Mouse (Mus musculus): ENCODE results near the gene Mvb12b. TPM values are rescaled to one million over a fixed set of nuclear protein-coding genes. Genes with fewer than 3 reads are reported as not detected.
A peak's percentile ranks its signal among the peaks of the same experiment; 100 is the strongest.

The Mvb12b gene
- polyA plus RNA-seq, 1 experiment from 2014 or later, result 24.0 TPM

DNA sequence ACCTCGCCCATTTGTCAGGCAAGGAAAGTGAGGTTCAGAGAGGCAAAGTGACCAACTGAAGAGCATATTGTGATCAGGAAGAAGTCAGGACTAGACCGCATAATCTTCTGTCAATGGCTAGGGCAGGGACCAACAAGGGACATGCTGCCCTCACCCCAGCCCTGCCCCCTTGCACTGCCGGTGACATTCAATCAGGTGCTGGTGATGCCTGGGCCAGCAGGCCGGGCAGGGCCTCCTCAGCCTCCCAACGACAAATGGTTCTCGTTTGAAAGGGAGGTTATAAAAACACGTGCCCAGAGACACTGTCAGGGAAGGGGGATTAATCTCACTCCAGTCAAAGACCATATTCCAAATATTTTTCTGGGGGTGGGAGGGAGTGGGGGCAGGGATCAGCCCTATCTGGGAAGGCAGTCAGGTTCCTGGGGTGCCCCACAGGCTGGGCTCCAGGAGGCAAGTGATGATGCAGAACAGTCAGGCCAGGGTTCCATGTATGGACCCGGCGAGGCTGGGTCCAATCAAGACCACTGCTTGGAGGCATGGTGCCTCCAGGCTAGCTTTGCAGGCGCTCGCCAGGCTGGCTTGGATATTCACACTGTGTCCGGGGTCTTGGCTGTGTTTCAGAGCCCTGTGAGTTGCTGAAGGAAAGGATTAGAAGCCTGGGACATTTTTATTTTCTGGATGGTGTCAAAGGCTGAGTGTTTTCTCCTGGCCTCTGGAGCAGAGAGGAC is 168.2 kb downstream of the Mvb12b start:
- H3K27ac ChIP-seq, result no peak overlapping the region
- 0 out of 2 replicates have a peak, but pooled peaks cover 5% of the 10 kb centered on the region for H3K4me1 ChIP-seq (replicated peaks; ENCODE audit: insufficient read depth, low read length)
- TF ChIP-seq CTCF (IDR thresholded peaks at IDR 0.05; ENCODE audit: low read depth), result no peak
- no peak overlapping the region for H3K4me3 ChIP-seq (replicated peaks; ENCODE audit: low read depth, low read length)
- H3K36me3 ChIP-seq (ENCODE audit: insufficient read depth, low read length), result no peaks in the 10 kb centered on the region
- H3K9me3 ChIP-seq (replicated peaks; ENCODE audit: low read length), result no peaks in the 10 kb centered on the region
- no peak overlapping the region for H3K4me2 ChIP-seq (ENCODE audit: low read length)
- H3K9ac ChIP-seq (ENCODE audit: low read depth, low read length), result no peak overlapping the region
- 30% methylated on average over 12 of the region's 12 CpGs for WGBS
- ATAC-seq (replicated peaks; ENCODE audit: low FRiP score, low read depth) (no peak), DNase-seq (ENCODE audit: low spot score) (no peak)
- peaks cover 30% of the 10 kb centered on the region for H3K27me3 ChIP-seq (ENCODE audit: insufficient read depth, low read length)

DNA sequence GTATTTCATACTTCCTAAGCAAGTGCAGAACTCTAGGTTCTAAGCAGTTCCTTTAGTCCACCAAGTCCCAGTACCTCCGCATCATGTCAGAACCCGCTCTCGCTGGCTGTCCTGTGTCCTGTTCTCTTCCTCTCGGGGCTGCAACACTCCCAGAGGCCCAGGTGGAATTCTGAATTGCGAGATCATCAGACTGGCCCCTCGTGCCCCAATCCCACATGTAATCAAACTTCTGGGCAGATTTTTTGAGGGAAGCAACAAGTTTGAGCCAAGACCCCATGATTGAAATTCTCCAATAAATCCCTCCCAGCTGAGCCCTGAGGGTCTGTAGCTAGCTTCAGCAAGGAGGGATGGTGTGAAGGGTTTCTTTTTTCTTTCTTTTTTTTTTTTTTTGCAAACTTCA is 169.2 kb downstream of the Mvb12b start:
- no peak overlapping the region for H3K4me3 ChIP-seq (replicated peaks; ENCODE audit: low read depth, low read length)
- ATAC-seq (replicated peaks; ENCODE audit: low FRiP score, low read depth), result no peak
- no peak for DNase-seq (ENCODE audit: low spot score)
- WGBS, result 44% methylated on average over 6 of the region's 6 CpGs
- H3K27ac ChIP-seq, result no peak overlapping the region
- H3K9me3 ChIP-seq (replicated peaks; ENCODE audit: low read length), result no peaks in the 10 kb centered on the region
- H3K4me2 ChIP-seq (ENCODE audit: low read length), result no peak overlapping the region
- TF ChIP-seq CTCF (IDR thresholded peaks at IDR 0.05; ENCODE audit: low read depth), result no peak
- H3K4me1 ChIP-seq (replicated peaks; ENCODE audit: insufficient read depth, low read length), result peaks cover 5% of the 10 kb centered on the region; the same call in 1 of the 2 replicates
- no peaks in the 10 kb centered on the region for H3K36me3 ChIP-seq (ENCODE audit: insufficient read depth, low read length)
- H3K9ac ChIP-seq (ENCODE audit: low read depth, low read length), result no peak overlapping the region
- peaks cover 30% of the 10 kb centered on the region for H3K27me3 ChIP-seq (ENCODE audit: insufficient read depth, low read length)

DNA sequence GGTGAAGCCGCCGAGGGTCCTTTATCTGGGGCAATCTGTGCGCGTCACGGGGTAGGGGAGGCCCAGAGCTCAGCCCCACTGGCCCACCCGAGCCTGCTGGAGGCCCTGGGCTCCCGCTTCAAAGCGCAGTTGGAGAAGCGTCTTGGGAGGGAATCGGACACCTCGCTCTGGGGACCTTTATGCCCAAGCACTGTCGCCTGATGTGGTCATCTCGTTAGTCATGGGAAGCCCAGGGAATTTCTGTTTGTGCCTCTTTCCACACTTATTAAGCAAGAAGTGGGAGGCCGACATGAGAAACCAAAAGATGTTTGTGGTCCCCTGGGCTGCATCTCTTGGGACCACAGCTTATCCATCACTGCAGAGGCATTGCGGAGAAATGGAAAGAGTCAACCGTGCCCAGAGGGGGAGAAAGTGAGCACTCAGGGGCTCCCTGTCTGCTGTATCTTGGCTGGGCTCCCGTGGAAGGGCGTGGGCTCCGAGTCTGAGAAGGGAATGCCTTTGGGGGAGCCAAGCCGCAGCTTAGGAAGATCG is 169.9 kb downstream of the Mvb12b start:
- H3K9me3 ChIP-seq (replicated peaks; ENCODE audit: low read length), result no peaks in the 10 kb centered on the region
- peaks cover 30% of the 10 kb centered on the region for H3K27me3 ChIP-seq (ENCODE audit: insufficient read depth, low read length)
- H3K9ac ChIP-seq (ENCODE audit: low read depth, low read length), result no peak overlapping the region
- no peak overlapping the region for H3K27ac ChIP-seq
- H3K36me3 ChIP-seq (ENCODE audit: insufficient read depth, low read length), result no peaks in the 10 kb centered on the region
- peaks cover 5% of the 10 kb centered on the region; the same call in 1 of the 2 replicates for H3K4me1 ChIP-seq (replicated peaks; ENCODE audit: insufficient read depth, low read length)
- no peak overlapping the region for H3K4me2 ChIP-seq (ENCODE audit: low read length)
- WGBS, result 6% methylated on average over 21 of the region's 21 CpGs
- DNase-seq (ENCODE audit: low spot score) (peak; percentile 40), ATAC-seq (replicated peaks; ENCODE audit: low FRiP score, low read depth) (no peak)
- TF ChIP-seq CTCF (IDR thresholded peaks at IDR 0.05; ENCODE audit: low read depth), result no peak
- H3K4me3 ChIP-seq (replicated peaks; ENCODE audit: low read depth, low read length), result no peak overlapping the region

DNA sequence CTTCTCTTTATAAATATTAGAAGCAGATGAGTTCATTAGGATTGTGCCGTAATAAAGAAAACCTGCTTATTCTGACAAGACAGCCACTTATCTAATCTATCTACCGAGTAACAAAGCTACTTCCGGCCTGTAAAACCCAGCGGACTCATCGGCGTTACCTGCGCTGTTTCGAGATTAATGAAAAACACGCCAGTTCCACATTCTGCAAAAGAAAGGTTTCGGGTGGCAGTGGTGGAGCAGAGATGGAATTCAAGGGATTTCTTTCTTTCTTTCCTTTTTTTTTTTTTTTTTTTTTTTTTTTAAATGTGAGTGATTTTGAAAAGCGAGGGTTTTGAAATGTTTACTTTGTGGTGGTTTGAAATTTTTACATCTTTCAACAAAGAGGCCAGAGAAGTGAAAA is 170.4 kb downstream of the Mvb12b start:
- no peak for ATAC-seq (replicated peaks; ENCODE audit: low FRiP score, low read depth)
- H3K36me3 ChIP-seq (ENCODE audit: insufficient read depth, low read length), result no peaks in the 10 kb centered on the region
- H3K9ac ChIP-seq (ENCODE audit: low read depth, low read length), result no peak overlapping the region
- DNase-seq (ENCODE audit: low spot score), result no peak
- peaks cover 30% of the 10 kb centered on the region for H3K27me3 ChIP-seq (ENCODE audit: insufficient read depth, low read length)
- H3K27ac ChIP-seq, result no peak overlapping the region
- 32% methylated on average over 11 of the region's 11 CpGs for WGBS
- peaks cover 5% of the 10 kb centered on the region; the same call in 1 of the 2 replicates for H3K4me1 ChIP-seq (replicated peaks; ENCODE audit: insufficient read depth, low read length)
- TF ChIP-seq CTCF (IDR thresholded peaks at IDR 0.05; ENCODE audit: low read depth), result no peak
- H3K9me3 ChIP-seq (replicated peaks; ENCODE audit: low read length), result no peaks in the 10 kb centered on the region
- H3K4me2 ChIP-seq (ENCODE audit: low read length), result no peak overlapping the region
- H3K4me3 ChIP-seq (replicated peaks; ENCODE audit: low read depth, low read length), result no peak overlapping the region

DNA sequence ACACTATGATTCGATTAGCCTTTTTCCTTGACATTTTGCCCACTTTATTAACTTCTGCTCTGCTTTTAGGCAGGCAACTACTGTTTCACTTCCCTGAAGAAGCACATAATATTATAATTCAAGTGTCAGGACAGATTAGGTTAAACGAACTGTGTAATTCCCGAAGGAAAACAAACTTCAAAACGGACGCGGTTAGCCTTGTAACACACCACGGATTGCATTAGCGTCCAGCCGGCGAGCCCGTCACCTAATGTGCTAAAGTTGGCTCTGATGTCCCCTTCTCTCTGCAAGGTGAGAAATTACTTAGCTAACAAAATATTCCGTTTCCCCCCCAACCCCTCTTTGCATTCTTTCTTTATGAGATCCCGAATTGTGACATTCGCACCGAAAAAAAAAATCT is 170.9 kb downstream of the Mvb12b start:
- DNase-seq (ENCODE audit: low spot score), result no peak
- TF ChIP-seq CTCF (IDR thresholded peaks at IDR 0.05; ENCODE audit: low read depth), result no peak
- no peak for ATAC-seq (replicated peaks; ENCODE audit: low FRiP score, low read depth)
- Histone ChIP-seq H3K4me1 (replicated peaks; ENCODE audit: insufficient read depth, low read length) (peaks cover 5% of the 10 kb centered on the region; the same call in 1 of the 2 replicates), H3K4me3 (replicated peaks; ENCODE audit: low read depth, low read length) (no peak overlapping the region), H3K27me3 (ENCODE audit: insufficient read depth, low read length) (peaks cover 30% of the 10 kb centered on the region), H3K9ac (ENCODE audit: low read depth, low read length) (no peak overlapping the region), H3K9me3 (replicated peaks; ENCODE audit: low read length) (no peaks in the 10 kb centered on the region), H3K4me2 (ENCODE audit: low read length) (no peak overlapping the region), H3K27ac (no peak overlapping the region), H3K36me3 (ENCODE audit: insufficient read depth, low read length) (no peaks in the 10 kb centered on the region)
- 15% methylated on average over 15 of the region's 15 CpGs for WGBS

DNA sequence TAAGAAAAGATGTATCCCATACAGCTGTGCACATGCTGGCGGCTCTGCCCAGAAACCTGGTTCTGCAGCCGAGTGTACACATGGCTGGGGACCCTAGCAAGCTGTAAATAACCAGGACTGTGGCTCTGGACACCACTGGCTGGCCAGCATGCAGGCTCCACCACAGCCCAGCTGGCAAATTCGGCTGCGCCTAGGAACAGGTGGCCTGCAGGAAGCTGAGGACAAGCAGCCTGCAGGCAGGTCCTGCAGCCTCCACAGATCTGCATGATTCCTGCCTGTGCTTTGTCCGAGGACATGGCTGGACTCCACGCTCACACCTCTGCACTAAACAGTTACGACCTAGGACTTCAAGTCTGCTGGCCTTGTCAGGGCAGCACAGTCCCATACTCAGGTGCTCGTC is 172.8 kb downstream of the Mvb12b start:
- Histone ChIP-seq H3K4me1 (replicated peaks; ENCODE audit: insufficient read depth, low read length) (peaks cover 5% of the 10 kb centered on the region; the same call in 1 of the 2 replicates), H3K27me3 (ENCODE audit: insufficient read depth, low read length) (peaks cover 30% of the 10 kb centered on the region), H3K4me3 (replicated peaks; ENCODE audit: low read depth, low read length) (no peak overlapping the region), H3K9me3 (replicated peaks; ENCODE audit: low read length) (no peaks in the 10 kb centered on the region), H3K4me2 (ENCODE audit: low read length) (no peak overlapping the region), H3K36me3 (ENCODE audit: insufficient read depth, low read length) (no peaks in the 10 kb centered on the region), H3K9ac (ENCODE audit: low read depth, low read length) (no peak overlapping the region), H3K27ac (no peak overlapping the region)
- TF ChIP-seq CTCF (IDR thresholded peaks at IDR 0.05; ENCODE audit: low read depth), result no peak
- ATAC-seq (replicated peaks; ENCODE audit: low FRiP score, low read depth) (no peak), DNase-seq (ENCODE audit: low spot score) (no peak)
- 36% methylated on average over 8 of the region's 8 CpGs for WGBS
